Mouse (Mus musculus) limb, embryonic 11.5 days (tissue): Measurements from ENCODE around the gene Inpp5b. TPM values are rescaled to one million over a fixed set of nuclear protein-coding genes. Genes with fewer than 3 reads are reported as not detected.

ENCODE experiments used
- ATAC-seq: fragments of 200-750 bp; cut with Nextera tagmentation; 2 replicates; pipeline ENCODE4 v1.8.0; 2017; ENCODE audit warnings: low read depth; ENCODE audit not compliant: insufficient number of reproducible peaks, low FRiP score, low TSS enrichment
- DNase-seq: peaks from one replicate; pipeline ENCODE4 v3.0.0-alpha.2; 2015; ENCODE audit warnings: low spot score
- H3K27ac ChIP-seq: fragments of 300-500 bp; sonication (generic); replicated peaks from 2 replicates; pipeline ENCODE4 v1.5.1; 2014; ENCODE audit warnings: low read depth, mild to moderate bottlenecking, low read length
- H3K27me3 ChIP-seq: fragments of 300-500 bp; sonication (generic); 2 replicates; pipeline ENCODE4 v1.6.1; 2014; ENCODE audit warnings: mild to moderate bottlenecking, low read length, mixed read lengths; ENCODE audit not compliant: control insufficient read depth, insufficient read depth
- H3K36me3 ChIP-seq: fragments of 300-500 bp; sonication (generic); 2 replicates; pipeline ENCODE4 v1.6.1; 2014; ENCODE audit warnings: mild to moderate bottlenecking, low read length, moderate library complexity, mixed read lengths; ENCODE audit not compliant: control insufficient read depth, insufficient read depth
- H3K4me1 ChIP-seq: fragments of 300-500 bp; sonication (generic); 2 replicates; pipeline ENCODE4 v1.6.1; 2014; ENCODE audit warnings: low read length, mixed read lengths; ENCODE audit not compliant: control insufficient read depth, insufficient read depth
- H3K4me2 ChIP-seq: fragments of 300-500 bp; sonication (generic); 2 replicates; pipeline ENCODE4 v1.6.1; 2014; ENCODE audit warnings: low read depth, mild to moderate bottlenecking, moderate library complexity; ENCODE audit not compliant: severe bottlenecking
- H3K4me3 ChIP-seq: fragments of 300-500 bp; sonication (generic); 2 replicates; pipeline ENCODE4 v1.5.1; 2014; ENCODE audit warnings: low read depth, low read length
- H3K9ac ChIP-seq: fragments of 300-500 bp; sonication (generic); 2 replicates; pipeline ENCODE4 v1.6.1; 2014; ENCODE audit warnings: mild to moderate bottlenecking, low read length
- H3K9me3 ChIP-seq: fragments of 300-500 bp; sonication (generic); 2 replicates; pipeline ENCODE4 v1.6.1; 2016; ENCODE audit warnings: low read length; ENCODE audit not compliant: control insufficient read depth
- WGBS: fragments of 180-500 bp; shearing (Covaris S2); extraction: QIAGEN DNeasy Blood & Tissue Kit; methylation state at CpG from one replicate; pipeline ENCODE4 v1.1.7; 2014; 5-methylcytosine and 5-hydroxymethylcytosine counted together
- polyA plus RNA-seq: library from polyadenylated mRNA; unstranded; fragments of >200 nt; fragmentation: Nextera tagmentation; extraction: Ambion mirVana; gene quantifications from 2 replicates; pipeline ENCODE4 v1.2.1, GENCODE M21; 2014

The Inpp5b gene
- polyA plus RNA-seq, 1 experiment from 2014 or later: 22.3 TPM

DNA sequence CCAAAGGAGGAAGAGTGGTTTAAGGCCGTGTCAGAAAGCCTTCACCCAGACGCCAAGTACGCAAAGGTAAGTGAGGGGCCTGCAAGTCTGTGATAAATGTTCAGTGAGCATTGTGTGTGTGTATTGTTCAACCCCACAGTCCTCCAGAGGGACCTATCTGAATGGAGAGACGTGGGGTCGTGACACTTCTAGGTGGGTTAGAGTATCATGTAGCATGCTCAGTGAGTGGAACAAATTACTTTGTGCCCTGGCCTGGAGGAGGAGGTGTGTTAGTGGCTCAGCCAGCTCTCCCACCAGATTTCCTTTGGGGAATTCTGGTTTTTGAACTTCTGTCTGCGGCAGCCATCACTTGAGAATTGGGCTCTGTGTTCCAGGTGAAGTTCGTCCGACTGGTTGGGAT is 42.3 kb downstream of the Inpp5b start:
- ATAC-seq: no peak
- peaks cover 9% of the 10 kb centered on the region for H3K36me3 ChIP-seq
- H3K4me1 ChIP-seq: no peaks in the 10 kb centered on the region
- no peaks in the 10 kb centered on the region for H3K9me3 ChIP-seq
- 88% methylated on average over 8 of the region's 8 CpGs for WGBS
- no peaks in the 10 kb centered on the region for H3K27me3 ChIP-seq
- H3K9ac ChIP-seq: no peak overlapping the region
- H3K4me3 ChIP-seq: no peak overlapping the region
- H3K27ac ChIP-seq: no peak overlapping the region
- H3K4me2 ChIP-seq: no peak overlapping the region
- no peak for DNase-seq

DNA sequence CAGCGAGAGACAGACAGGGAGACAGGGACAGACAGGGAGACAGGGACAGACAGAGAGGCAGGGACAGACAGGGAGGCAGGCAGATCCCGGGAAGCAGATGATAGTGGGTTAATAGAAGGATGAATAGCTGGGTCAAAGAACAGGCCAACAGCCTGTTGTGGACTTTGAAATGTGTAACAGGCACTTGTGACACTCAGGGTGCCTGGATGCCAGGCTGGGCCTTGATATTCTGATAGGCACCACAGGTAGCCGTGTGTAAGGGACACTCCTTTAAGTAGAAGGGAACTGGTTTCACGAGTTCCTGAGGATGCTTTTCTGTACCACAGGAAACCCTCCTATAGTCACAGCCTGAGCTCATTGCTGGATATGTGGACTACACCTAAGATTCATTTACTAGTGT is 48.4 kb downstream of the Inpp5b start:
- no peak overlapping the region for H3K27ac ChIP-seq
- H3K9ac ChIP-seq: no peak overlapping the region
- H3K36me3 ChIP-seq: peaks cover 16% of the 10 kb centered on the region
- no peaks in the 10 kb centered on the region for H3K27me3 ChIP-seq
- no peak overlapping the region for H3K4me2 ChIP-seq
- no peak overlapping the region for H3K4me3 ChIP-seq
- H3K9me3 ChIP-seq: no peaks in the 10 kb centered on the region
- ATAC-seq: no peak
- H3K4me1 ChIP-seq: no peaks in the 10 kb centered on the region
- no peak for DNase-seq
- 77% methylated on average over 4 of the region's 4 CpGs for WGBS

DNA sequence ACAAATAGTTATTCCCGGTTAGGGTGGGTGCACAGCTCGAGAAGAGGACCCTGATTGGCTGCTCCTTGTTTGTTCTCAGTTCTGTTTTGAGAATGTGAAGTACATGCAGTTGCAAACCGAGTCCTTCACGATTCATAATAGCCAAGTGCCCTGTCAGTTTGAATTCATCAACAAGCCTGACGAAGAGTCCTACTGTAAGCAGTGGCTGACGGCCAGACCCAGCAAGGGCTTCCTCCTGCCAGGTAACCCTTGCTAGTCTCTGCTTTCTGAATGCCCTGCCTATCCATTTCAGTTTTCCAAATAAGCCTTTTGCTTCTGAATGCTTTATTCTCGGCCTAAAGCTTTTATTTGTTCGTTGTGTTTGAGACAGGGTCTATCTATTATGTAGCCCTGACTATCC is 50.5 kb downstream of the Inpp5b start:
- H3K27ac ChIP-seq: no peak overlapping the region
- no peaks in the 10 kb centered on the region for H3K27me3 ChIP-seq
- no peak overlapping the region for H3K4me2 ChIP-seq
- H3K9ac ChIP-seq: no peak overlapping the region
- no peak overlapping the region for H3K4me3 ChIP-seq
- WGBS: 89% methylated on average over 8 of the region's 8 CpGs
- no peaks in the 10 kb centered on the region for H3K9me3 ChIP-seq
- ATAC-seq (no peak), DNase-seq (no peak)
- no peaks in the 10 kb centered on the region for H3K4me1 ChIP-seq
- H3K36me3 ChIP-seq: peaks cover 13% of the 10 kb centered on the region

DNA sequence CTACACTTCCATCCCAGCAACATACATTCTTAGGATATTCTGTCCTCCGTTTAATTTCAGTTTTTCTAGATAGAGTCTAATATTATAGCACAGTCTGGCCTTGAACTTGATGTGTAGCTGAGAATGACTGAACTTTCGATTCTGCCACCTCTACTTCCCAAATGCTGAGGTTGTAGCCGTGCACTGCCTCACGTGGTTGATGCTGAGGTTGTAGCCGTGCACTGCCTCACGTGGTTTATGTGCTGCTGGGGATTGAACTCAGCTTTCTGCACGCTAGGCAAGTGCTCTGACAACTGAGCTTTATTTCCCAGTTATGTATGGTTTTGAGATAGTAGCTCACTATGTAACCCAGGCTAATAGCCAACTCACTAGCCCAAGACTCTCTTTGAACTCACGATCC is 54.5 kb downstream of the Inpp5b start:
- H3K4me2 ChIP-seq: no peak overlapping the region
- DNase-seq: no peak
- no peak overlapping the region for H3K9ac ChIP-seq
- H3K9me3 ChIP-seq: no peaks in the 10 kb centered on the region
- H3K36me3 ChIP-seq: peaks cover 17% of the 10 kb centered on the region
- ATAC-seq: no peak
- no peaks in the 10 kb centered on the region for H3K27me3 ChIP-seq
- WGBS: 91% methylated on average over 8 of the region's 8 CpGs
- no peaks in the 10 kb centered on the region for H3K4me1 ChIP-seq
- H3K27ac ChIP-seq: no peak overlapping the region
- H3K4me3 ChIP-seq: no peak overlapping the region

DNA sequence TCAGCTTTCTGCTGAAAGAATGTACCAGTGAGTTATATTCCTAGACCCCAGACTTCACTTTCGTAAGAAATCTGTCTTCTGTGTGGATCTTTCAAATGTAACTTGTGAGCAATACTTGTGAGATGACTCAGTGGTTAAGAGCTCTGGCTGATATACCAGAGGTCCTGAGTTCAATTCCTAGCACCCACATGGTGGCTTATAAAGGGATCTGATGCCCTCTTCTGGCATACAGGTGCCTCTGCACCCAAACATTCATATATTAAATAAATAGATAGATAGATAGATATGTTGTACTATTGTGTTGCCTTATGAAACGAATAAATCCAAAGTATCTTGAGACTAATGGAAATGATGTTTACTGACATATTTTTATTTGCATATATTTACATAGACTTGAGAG is 55.3 kb downstream of the Inpp5b start:
- ATAC-seq (no peak), DNase-seq (no peak)
- Histone ChIP-seq H3K9me3 (no peaks in the 10 kb centered on the region), H3K27me3 (no peaks in the 10 kb centered on the region), H3K9ac (no peak overlapping the region), H3K4me1 (no peaks in the 10 kb centered on the region), H3K27ac (no peak overlapping the region), H3K36me3 (peaks cover 14% of the 10 kb centered on the region), H3K4me3 (no peak overlapping the region), H3K4me2 (no peak overlapping the region)
- 91% methylated on average over 2 of the region's 2 CpGs for WGBS

DNA sequence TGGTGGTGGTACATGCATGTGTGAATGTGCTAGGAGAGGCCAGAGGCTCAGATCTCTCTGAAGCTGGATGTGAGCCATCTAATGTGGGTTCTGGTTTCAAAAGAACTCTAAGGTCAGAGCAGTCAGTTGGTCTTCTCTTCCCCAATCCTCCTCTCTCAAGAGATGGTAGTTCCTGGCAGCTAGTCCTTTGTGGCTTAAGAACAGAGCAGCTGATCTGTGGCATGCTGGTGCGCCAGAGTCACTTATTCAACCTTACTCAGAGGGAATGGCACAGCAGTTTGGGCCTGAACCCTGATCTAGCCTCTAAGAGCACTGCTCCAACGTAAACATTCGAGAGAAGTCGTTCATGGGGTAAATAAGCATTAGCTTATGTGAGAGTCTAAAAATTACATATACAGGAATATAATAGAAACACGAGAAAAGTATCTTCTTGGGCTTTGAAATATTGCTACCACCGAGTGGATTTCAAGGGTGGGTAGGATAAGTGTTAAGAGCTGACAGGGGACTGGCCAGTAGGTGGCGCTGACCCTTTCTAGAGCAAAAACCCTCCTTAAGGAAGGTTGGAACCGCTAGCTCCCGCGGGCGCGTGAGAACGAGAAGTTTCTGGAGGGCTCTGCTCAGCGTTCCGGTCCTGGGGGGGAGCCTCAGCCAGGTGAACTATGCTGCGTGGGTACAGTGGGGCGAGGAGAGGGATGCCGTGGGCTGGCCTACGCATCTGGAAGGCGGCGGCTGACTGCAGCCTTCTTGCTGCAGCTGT is 60.1 kb downstream of the Inpp5b start, which contains the start of gene Mtf1:
Gene Mtf1, plus strand, starts transcription at position 553 of the 757 bp plus-strand sequence.
- Histone ChIP-seq H3K4me3 (peak within 1 kb of the TSS; percentile 90), H3K36me3 (peaks cover 10% of the 10 kb centered on the region), H3K9me3 (no peaks in the 10 kb centered on the region), H3K27me3 (no peaks in the 10 kb centered on the region), H3K4me1 (no peaks in the 10 kb centered on the region), H3K4me2 (peak within 1 kb of the TSS; percentile 64), H3K27ac (peak within 1 kb of the TSS; percentile 95), H3K9ac (peak within 1 kb of the TSS; percentile 89)
- DNase-seq (peak; percentile 94), ATAC-seq (peak; percentile 71)
- 3% methylated on average over 21 of the region's 21 CpGs for WGBS

DNA sequence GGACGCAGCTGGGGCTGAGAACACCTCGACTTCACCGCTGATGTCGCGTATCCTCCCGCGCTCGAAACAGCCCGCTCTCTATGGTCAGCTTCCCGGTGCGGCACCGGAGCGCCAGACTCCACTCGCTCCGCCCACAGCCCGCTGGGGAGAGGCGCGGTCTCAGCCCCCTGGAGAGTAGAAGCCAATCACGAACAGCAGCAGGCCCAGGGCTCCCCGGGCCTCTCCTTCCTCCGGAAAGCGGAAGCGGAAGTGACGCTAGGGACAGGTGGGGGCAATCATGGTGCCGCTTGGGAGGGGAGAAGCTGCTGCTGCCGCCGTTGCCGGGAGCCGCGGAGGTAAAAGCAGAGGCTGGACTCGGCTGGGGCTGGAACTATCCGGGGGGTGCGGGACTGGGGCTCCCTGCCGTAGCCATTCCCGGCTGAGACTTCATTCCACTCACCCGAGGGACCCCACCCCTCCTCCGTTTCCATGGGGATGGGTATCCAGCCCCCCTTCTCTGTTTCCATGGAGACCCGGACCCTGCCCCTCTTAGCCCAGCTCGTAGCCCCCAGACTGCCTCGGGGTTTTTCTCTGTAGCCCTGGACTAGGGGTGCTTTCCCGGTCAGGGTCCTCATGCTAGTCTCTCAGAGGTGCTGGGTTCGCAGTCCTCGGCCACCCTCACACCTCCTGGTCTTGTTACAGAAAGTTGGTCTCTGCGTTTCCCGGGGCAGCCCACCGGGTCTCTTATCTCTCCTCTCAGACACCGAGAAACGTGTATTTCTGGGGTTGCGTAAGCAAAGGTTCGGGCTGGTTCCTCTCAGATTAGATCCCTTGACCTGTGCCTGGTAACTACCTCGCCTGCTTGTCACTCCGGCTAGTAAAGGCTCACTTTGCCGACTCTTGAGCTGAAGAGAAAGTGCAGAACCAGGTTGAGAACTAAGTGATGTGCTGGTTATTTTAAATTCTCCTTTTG is 60.9 kb downstream of the Inpp5b start:
- no peaks in the 10 kb centered on the region for H3K9me3 ChIP-seq
- H3K4me2 ChIP-seq: peak overlapping the region; percentile 64
- H3K36me3 ChIP-seq: peaks cover 10% of the 10 kb centered on the region
- peak overlapping the region; percentile 89 for H3K9ac ChIP-seq
- ATAC-seq (peak; percentile 99), DNase-seq (peak; percentile 98)
- no peaks in the 10 kb centered on the region for H3K27me3 ChIP-seq
- H3K4me3 ChIP-seq: peak overlapping the region; percentile 90
- 2% methylated on average over 48 of the region's 53 CpGs for WGBS
- H3K27ac ChIP-seq: peak overlapping the region; percentile 95
- H3K4me1 ChIP-seq: no peaks in the 10 kb centered on the region

DNA sequence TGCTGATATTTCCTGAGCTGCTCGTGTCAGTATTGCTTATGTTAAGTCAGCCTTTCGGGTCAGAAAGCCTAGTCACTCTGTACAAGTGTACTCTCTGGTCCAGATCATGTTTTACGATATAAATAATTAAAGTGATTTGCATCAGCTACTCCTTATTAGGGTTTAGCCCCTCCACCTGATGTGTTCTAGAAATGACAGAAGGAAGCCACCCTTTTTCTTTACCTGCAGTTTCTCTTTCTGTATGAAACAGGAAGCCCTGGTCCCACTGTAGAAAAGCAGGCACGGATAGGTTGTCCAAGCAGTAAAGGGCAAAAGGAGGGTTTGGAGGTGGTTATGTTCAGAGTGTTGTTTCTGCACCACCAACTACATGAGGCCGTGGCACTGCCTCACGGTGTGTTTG is 61.8 kb downstream of the Inpp5b start:
- no peak overlapping the region for H3K9ac ChIP-seq
- peaks cover 7% of the 10 kb centered on the region for H3K36me3 ChIP-seq
- DNase-seq: no peak
- H3K4me2 ChIP-seq: peak overlapping the region; percentile 64; the same call in 1 of the 2 replicates
- H3K4me3 ChIP-seq: peak overlapping the region; percentile 90
- no peaks in the 10 kb centered on the region for H3K9me3 ChIP-seq
- H3K4me1 ChIP-seq: no peaks in the 10 kb centered on the region
- no peak for ATAC-seq
- no peak overlapping the region for H3K27ac ChIP-seq
- no peaks in the 10 kb centered on the region for H3K27me3 ChIP-seq
- 84% methylated on average over 6 of the region's 6 CpGs for WGBS
